Mouse (Mus musculus) thymus, adult 2 months (tissue): ENCODE data around the gene Ptcd2.

Experiments
- CTCF ChIP-seq: fragments of 200-500 bp; IDR thresholded peaks from 2 replicates; pipeline ENCODE4 v1.5.1; 2012; ENCODE audit warnings: mild to moderate bottlenecking, control low read depth, low read length, moderate library complexity, borderline replicate concordance; ENCODE audit not compliant: control insufficient read depth, poor library complexity, insufficient read depth; ENCODE audit errors: extremely low read depth
- POLR2A ChIP-seq: fragments of 200-500 bp; IDR thresholded peaks from 2 replicates; pipeline ENCODE4 v1.6.1; 2012; ENCODE audit warnings: mild to moderate bottlenecking, low read length, control low read depth, moderate library complexity; ENCODE audit not compliant: control insufficient read depth, poor library complexity, insufficient read depth; ENCODE audit errors: extremely low read depth

DNA sequence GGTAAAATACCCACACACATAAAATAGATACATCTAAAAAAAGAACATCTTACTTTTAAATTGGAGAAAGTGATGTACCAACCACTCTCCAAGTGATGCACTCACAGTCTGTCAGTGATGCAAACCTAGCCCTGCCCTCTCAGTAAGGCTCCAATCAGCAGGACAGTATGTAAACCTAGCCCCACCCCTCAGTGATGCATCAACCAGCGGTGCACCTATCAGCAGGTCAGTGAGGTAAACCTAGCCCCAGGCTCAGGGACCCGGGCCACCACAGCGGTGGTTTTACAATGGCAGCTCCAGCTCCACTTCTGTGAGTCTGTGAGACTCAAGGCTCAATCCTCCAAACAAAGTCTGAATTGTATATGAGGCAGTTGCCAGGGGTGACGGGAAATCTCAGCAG lies 13.2 kb downstream of the Ptcd2 start:
- TF ChIP-seq POLR2A (no peak), CTCF (no peak)
